In the genomic region with DNA sequence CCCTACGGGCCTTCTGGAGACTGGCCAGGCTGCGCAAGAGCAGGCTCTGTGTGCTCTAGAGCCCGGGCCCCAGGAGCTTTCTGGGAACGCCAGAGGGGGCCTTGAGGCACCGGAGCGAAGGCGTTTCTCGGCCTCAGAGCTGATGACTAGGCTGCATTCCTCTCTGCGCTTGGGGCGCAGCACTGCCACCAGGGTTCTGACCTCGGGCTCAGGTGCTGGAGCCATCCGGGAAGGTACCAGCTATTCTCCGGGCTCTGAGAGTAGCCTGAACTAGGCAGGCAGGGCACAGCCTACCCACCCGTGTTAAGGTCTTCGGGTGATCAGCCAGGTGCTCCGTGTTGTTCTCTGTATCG, we compare ENCODE assay signal across 8 mouse cellular contexts. TPM values are rescaled to one million over a fixed set of nuclear protein-coding genes. Genes with fewer than 3 reads are reported as not detected.
DNase-seq lines count a peak whose midpoint lies in the region; ATAC-seq and TF ChIP-seq lines count a peak whose summit lies in the region.

No protein-coding gene starts in this region.

- H3K4me3 ChIP-seq in neural tube, embryonic 12.5 days: peak overlapping the region; percentile 33; the same call in 1 of the 2 replicates
- peak overlapping the region; percentile 51 for H3K4me3 ChIP-seq in limb, embryonic 12.5 days (replicated peaks)
- H3K4me3 ChIP-seq in stomach, postnatal 0 days (ENCODE audit: low read depth, low read length): peak overlapping the region; percentile 40; the same call in 1 of the 2 replicates

- no peak for ATAC-seq in neural tube, embryonic 12.5 days (ENCODE audit: low FRiP score, low read depth)
- no peak for ATAC-seq in limb, embryonic 12.5 days (ENCODE audit: insufficient number of reproducible peaks, insufficient read depth, low FRiP score, low TSS enrichment, low read depth)
- no peak for ATAC-seq in stomach, postnatal 0 days (ENCODE audit: low FRiP score, low TSS enrichment)

- WGBS in neural tube, embryonic 12.5 days: 4% methylated on average over 17 of the region's 17 CpGs
- WGBS in limb, embryonic 12.5 days: 2% methylated on average over 17 of the region's 17 CpGs
- 19% methylated on average over 17 of the region's 17 CpGs for WGBS in stomach, postnatal 0 days

- TF ChIP-seq CTCF in stomach, postnatal 0 days (IDR thresholded peaks at IDR 0.05; ENCODE audit: low read depth): 0 out of 2 replicates have a peak, but pooled peaks have one; percentile 2

- no peaks in the 10 kb centered on the region for H3K9me3 ChIP-seq in neural tube, embryonic 12.5 days
- no peaks in the 10 kb centered on the region for H3K9me3 ChIP-seq in limb, embryonic 12.5 days
- H3K9me3 ChIP-seq in stomach, postnatal 0 days (ENCODE audit: control insufficient read depth, low read length): no peaks in the 10 kb centered on the region

- H3K27ac ChIP-seq in neural tube, embryonic 12.5 days: no peak overlapping the region
- no peak overlapping the region for H3K27ac ChIP-seq in limb, embryonic 12.5 days
- 0 out of 2 replicates have a peak overlapping the region, but pooled peaks have one; percentile 35 for H3K27ac ChIP-seq in stomach, postnatal 0 days (replicated peaks)

- DNase-seq in cerebellum, postnatal 25 days: peak; percentile 18 to 31
- DNase-seq in cerebellum, postnatal 4 days (ENCODE audit: low spot score in 2 of 2): no peak
- DNase-seq in neural tube, embryonic 10.5 days (ENCODE audit: extremely low spot score, low spot score): no peak
- peak; percentile 30 for DNase-seq in stomach, postnatal 0 days (ENCODE audit: low spot score)
- no peak for DNase-seq in T-cell, adult 2 months (ENCODE audit: low spot score)
- no peak for DNase-seq in cerebellum, adult 9-11 months

- H3K4me1 ChIP-seq in neural tube, embryonic 12.5 days: peaks cover 41% of the 10 kb centered on the region
- H3K4me1 ChIP-seq in limb, embryonic 12.5 days (replicated peaks): peaks cover 59% of the 10 kb centered on the region
- H3K4me1 ChIP-seq in stomach, postnatal 0 days (replicated peaks; ENCODE audit: control insufficient read depth, insufficient read depth): peaks cover 22% of the 10 kb centered on the region

- no peak for TF ChIP-seq EP300 in stomach, postnatal 0 days (optimal IDR thresholded peaks at IDR 0.05)

- peaks cover 81% of the 10 kb centered on the region for H3K27me3 ChIP-seq in neural tube, embryonic 12.5 days (replicated peaks)
- peaks cover 98% of the 10 kb centered on the region for H3K27me3 ChIP-seq in limb, embryonic 12.5 days
- no peaks in the 10 kb centered on the region for H3K27me3 ChIP-seq in stomach, postnatal 0 days (ENCODE audit: control insufficient read depth, insufficient read depth, low read length)

- H3K36me3 ChIP-seq in neural tube, embryonic 12.5 days: no peaks in the 10 kb centered on the region
- 0 out of 2 replicates have a peak, but pooled peaks cover 3% of the 10 kb centered on the region for H3K36me3 ChIP-seq in limb, embryonic 12.5 days
- no peaks in the 10 kb centered on the region for H3K36me3 ChIP-seq in stomach, postnatal 0 days (ENCODE audit: control insufficient read depth, insufficient read depth, low read length)

- 0 out of 2 replicates have a peak overlapping the region, but pooled peaks have one; percentile 29 for H3K9ac ChIP-seq in neural tube, embryonic 12.5 days
- H3K9ac ChIP-seq in limb, embryonic 12.5 days (replicated peaks): no peak overlapping the region
- peak overlapping the region; percentile 48; the same call in 1 of the 2 replicates for H3K9ac ChIP-seq in stomach, postnatal 0 days (ENCODE audit: low read length)

- peak overlapping the region; percentile 63 for H3K4me2 ChIP-seq in neural tube, embryonic 12.5 days (replicated peaks)
- peak overlapping the region; percentile 70 for H3K4me2 ChIP-seq in limb, embryonic 12.5 days
- H3K4me2 ChIP-seq in stomach, postnatal 0 days (replicated peaks; ENCODE audit: low read depth): peak overlapping the region; percentile 65

RNA-seq across cellular contexts. Expression of gene Arhgef19, which starts 7.7 kb away (rescaled TPM):
- polyA plus RNA-seq in neural tube, embryonic 12.5 days (2016; fragmentation: Nextera tagmentation; extraction: Ambion mirVana): 1.6 and 3.1 TPM in 2 replicates
- polyA plus RNA-seq in limb, embryonic 12.5 days (2016; fragmentation: Nextera tagmentation; extraction: Ambion mirVana): 9.1 and 10.8 TPM in 2 replicates
- polyA plus RNA-seq in stomach, postnatal 0 days (2015; fragmentation: Nextera tagmentation; extraction: Ambion mirVana): 6.6 and 9.2 TPM in 2 replicates

RNA-seq across cellular contexts. Expression of gene Rsg1, which starts 33.2 kb away (rescaled TPM):
- 5.5 TPM in 2 replicates for polyA plus RNA-seq in neural tube, embryonic 12.5 days (2016; fragmentation: Nextera tagmentation; extraction: Ambion mirVana)
- polyA plus RNA-seq in limb, embryonic 12.5 days (2016; fragmentation: Nextera tagmentation; extraction: Ambion mirVana): 6.7 and 7.1 TPM in 2 replicates
- polyA plus RNA-seq in stomach, postnatal 0 days (2015; fragmentation: Nextera tagmentation; extraction: Ambion mirVana): 1.8 and 2.3 TPM in 2 replicates

RNA-seq across cellular contexts. Expression of gene Epha2, which starts 54.1 kb away (rescaled TPM):
- 2.7 and 3.0 TPM in 2 replicates for polyA plus RNA-seq in neural tube, embryonic 12.5 days (2016; fragmentation: Nextera tagmentation; extraction: Ambion mirVana)
- 3.1 and 3.9 TPM in 2 replicates for polyA plus RNA-seq in limb, embryonic 12.5 days (2016; fragmentation: Nextera tagmentation; extraction: Ambion mirVana)
- 3.9 and 4.9 TPM in 2 replicates for polyA plus RNA-seq in stomach, postnatal 0 days (2015; fragmentation: Nextera tagmentation; extraction: Ambion mirVana)

Comparison
In these comparisons a context has a peak if more than half of its experiments do, and no peak if none do; other contexts are left out.
1. DNase-seq: peak in cerebellum, postnatal 25 days (2 of 2) and stomach, postnatal 0 days (single experiment); none in cerebellum, postnatal 4 days (0 of 2), neural tube, embryonic 10.5 days (single experiment), T-cell, adult 2 months (single experiment) and cerebellum, adult 9-11 months (single experiment).
2. Peak in every context shown above with its lines, with median percentiles within 50 percentile points of each other: H3K4me2 ChIP-seq and H3K4me3 ChIP-seq.